Mouse (Mus musculus): ENCODE measurements around the gene Ncoa5. TPM values are rescaled to one million over a fixed set of nuclear protein-coding genes. Genes with fewer than 3 reads are reported as not detected.

Ncoa5 gene
- polyA plus RNA-seq, 1 experiment = 33.0 TPM

DNA sequence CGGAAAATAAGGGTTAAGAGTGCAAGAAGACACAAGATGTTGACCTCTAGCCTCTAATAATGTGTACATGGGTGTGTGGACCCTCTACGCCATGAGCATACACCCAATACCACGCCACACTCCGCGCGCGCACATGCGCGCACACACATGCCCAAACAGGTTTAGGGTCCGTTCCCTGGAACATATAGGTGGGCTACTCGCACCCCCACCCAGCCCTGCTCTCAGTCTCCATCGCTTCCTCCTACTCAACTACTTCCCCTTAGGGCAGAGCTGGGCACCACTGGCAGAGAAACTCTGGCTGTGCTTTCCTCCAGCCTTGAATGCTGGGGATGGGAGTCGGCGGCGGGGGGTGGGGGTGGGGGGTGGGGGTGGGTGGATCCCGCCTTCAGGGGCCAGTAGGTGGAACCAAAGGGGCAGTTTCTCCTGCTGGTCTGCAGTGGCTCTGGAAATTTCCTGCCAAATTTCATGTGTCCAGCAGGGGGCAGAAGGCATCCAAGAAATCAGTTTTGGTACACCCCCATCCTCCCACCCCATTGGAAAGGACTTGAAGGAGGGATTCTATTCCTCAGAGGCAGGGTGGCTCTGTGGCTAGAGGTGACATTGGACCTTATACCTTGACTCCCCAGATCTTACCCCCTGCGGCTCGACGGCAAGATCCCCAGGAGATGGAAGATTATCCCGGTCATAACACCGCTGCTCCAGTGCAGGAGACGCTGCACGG, 35.6 kb upstream of the Ncoa5 start:
- Histone ChIP-seq H3K4me3 (ENCODE audit: insufficient read depth, low read length) (no peak overlapping the region), H3K27ac (ENCODE audit: insufficient read depth, low read depth, low read length) (no peak overlapping the region), H3K4me1 (ENCODE audit: control insufficient read depth, insufficient read depth, low read length) (peaks cover 2% of the 10 kb centered on the region; the same call in 1 of the 2 replicates)
- peak; percentile 92 for TF ChIP-seq CTCF (IDR thresholded peaks at IDR 0.05; ENCODE audit: low read depth, low read length)
- no peak for TF ChIP-seq POLR2A (IDR thresholded peaks at IDR 0.05; ENCODE audit: borderline replicate concordance, low read depth, low read length)

DNA sequence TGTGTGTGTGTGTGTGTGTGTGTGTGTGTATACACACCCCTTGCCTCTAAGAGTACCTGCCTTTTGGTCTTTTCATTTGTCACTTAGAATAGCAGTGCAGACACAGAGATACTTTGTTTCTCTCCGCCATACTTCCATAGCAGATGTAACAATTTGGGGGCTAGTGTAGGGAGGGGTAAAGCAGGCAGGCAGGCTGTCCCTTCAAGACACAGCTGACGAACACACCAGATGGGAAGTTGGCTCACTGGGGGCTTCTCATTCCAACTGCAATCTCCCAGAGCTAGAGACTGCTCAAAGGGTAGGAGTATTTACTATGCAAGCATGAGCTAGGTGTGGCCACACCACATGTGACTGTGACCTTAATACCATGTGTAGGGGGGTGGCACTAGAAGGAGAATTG, 34.1 kb upstream of the Ncoa5 start:
- Histone ChIP-seq H3K4me3 (ENCODE audit: insufficient read depth, low read length) (no peak overlapping the region), H3K27ac (ENCODE audit: insufficient read depth, low read depth, low read length) (no peak overlapping the region), H3K4me1 (ENCODE audit: control insufficient read depth, insufficient read depth, low read length) (peaks cover 2% of the 10 kb centered on the region; the same call in 1 of the 2 replicates)
- TF ChIP-seq POLR2A (IDR thresholded peaks at IDR 0.05; ENCODE audit: borderline replicate concordance, low read depth, low read length) = no peak
- TF ChIP-seq CTCF (IDR thresholded peaks at IDR 0.05; ENCODE audit: low read depth, low read length) = no peak

DNA sequence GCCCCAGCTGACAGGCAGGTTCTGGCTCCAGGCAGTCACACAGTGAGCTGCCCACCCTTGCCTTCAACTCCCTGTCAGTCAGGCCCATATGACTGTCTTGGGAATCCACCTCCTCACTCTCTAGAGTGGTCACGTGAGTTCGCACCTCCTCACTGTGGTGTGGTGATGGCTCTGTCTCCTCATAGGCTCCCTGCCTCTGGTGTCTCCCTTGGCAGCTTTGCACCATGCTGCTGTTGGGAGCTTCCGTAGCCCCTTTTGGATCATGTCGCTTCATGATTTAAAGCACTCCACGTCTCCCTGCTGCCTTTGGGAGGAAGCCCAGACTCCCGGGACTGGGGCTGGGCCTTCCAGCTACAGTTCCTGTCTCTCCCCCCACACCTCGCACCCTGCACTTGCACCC, 29.8 kb upstream of the Ncoa5 start:
- no peak overlapping the region for H3K27ac ChIP-seq (ENCODE audit: insufficient read depth, low read depth, low read length)
- H3K4me3 ChIP-seq (ENCODE audit: insufficient read depth, low read length) = no peak overlapping the region
- peaks cover 30% of the 10 kb centered on the region for H3K4me1 ChIP-seq (ENCODE audit: control insufficient read depth, insufficient read depth, low read length)
- TF ChIP-seq CTCF (IDR thresholded peaks at IDR 0.05; ENCODE audit: low read depth, low read length) = no peak
- no peak for TF ChIP-seq POLR2A (IDR thresholded peaks at IDR 0.05; ENCODE audit: borderline replicate concordance, low read depth, low read length)

DNA sequence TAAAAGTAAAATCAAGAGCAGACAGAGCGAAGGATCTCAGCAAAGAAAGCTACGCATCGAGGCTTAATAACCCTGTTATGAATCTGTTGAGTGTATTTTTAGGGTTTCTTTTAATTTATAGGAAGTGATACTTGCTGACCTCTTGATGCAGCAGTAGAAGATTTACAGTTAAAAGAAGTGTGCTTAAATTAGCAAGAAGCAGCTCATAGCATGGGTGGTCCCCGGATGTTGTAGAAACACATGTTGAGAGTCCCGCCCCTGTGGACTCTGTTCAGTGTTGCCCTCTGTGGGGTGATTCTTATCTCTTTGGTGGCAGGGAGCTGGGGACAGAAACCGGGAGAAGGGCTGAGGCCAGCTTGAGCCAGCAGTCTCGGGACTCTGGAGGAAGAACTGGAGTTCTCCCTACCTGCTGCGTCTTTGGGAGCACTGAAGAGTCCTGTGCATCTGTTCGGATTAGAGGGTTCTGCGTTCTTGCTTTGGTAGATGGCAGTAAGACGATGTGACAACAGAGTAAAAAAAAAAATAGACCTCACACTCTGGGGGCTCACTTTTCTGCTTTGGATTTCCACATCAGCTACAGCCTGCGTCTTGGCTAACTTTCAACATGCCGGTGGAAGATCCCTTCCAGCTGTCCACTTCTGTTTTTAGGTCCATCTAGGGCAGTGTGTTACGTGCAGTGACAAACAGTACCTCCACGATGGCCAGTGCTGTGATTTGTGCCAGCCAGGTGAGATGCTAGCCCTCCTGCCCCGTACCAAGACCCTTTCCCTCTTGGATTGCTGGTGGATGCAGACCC, 27.2 kb upstream of the Ncoa5 start:
- Histone ChIP-seq H3K4me1 (ENCODE audit: control insufficient read depth, insufficient read depth, low read length) (peaks cover 33% of the 10 kb centered on the region), H3K4me3 (ENCODE audit: insufficient read depth, low read length) (peak overlapping the region; percentile 29), H3K27ac (ENCODE audit: insufficient read depth, low read depth, low read length) (peak overlapping the region; percentile 93)
- TF ChIP-seq POLR2A (IDR thresholded peaks at IDR 0.05; ENCODE audit: borderline replicate concordance, low read depth, low read length) = no peak
- TF ChIP-seq CTCF (IDR thresholded peaks at IDR 0.05; ENCODE audit: low read depth, low read length) = no peak

DNA sequence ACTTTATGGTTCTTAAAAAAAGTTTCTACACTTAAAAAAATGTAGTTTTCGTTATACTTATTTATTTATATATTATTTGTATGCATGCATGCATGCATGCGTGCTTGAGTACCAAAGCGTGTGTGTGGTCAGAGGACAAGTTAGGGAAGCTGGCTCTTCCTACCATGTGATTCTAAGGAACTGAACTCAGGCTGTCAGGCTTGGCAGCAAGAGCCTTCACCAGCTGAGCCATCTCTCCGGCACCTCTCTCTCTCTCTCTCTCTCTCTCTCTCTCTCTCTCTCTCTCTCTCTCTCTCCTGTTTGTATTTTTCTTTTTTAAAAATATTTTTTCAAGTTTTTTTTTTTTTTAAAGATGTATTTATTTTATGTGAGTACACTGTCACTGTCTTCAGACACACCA, 25.3 kb upstream of the Ncoa5 start:
- no peak overlapping the region for H3K4me3 ChIP-seq (ENCODE audit: insufficient read depth, low read length)
- no peak for TF ChIP-seq CTCF (IDR thresholded peaks at IDR 0.05; ENCODE audit: low read depth, low read length)
- TF ChIP-seq POLR2A (IDR thresholded peaks at IDR 0.05; ENCODE audit: borderline replicate concordance, low read depth, low read length) = no peak
- no peak overlapping the region for H3K27ac ChIP-seq (ENCODE audit: insufficient read depth, low read depth, low read length)
- peaks cover 42% of the 10 kb centered on the region for H3K4me1 ChIP-seq (ENCODE audit: control insufficient read depth, insufficient read depth, low read length)

DNA sequence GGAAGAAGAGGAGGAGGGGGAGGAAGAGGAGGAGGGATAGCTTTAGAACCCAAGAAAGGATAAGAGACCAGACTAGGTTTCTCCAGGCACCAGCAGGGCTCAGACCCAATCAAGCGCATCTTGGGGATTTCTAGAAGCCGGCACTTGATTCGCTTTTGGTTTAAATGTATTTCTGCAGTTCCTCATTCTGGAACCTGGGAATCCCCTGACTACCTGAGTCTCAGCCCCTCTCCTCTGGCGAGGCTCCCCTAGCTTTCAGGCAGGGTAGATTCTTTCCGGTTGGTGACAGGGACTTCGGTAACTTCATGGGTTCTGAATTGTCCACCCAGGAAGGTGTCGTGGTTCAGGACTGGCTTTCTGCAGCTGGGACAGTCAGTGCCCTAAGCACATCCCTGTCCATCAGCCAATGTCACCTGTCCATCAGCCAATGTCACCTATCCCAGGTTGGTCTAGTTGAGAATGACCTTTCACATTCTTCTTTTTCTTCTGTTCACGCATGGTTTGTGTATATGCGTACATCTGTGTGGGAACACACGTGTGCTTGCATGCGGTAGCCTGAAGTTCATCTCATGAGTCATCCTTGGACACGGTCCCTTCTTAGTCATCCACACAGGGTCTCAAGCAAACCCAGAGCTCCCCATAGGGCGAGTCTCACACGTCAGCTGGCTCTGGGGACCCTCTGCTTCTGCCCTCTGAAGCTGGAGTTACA, 21.9 kb upstream of the Ncoa5 start:
- H3K4me3 ChIP-seq (ENCODE audit: insufficient read depth, low read length) = peak overlapping the region; percentile 61
- H3K27ac ChIP-seq (ENCODE audit: insufficient read depth, low read depth, low read length) = no peak overlapping the region
- peaks cover 38% of the 10 kb centered on the region for H3K4me1 ChIP-seq (ENCODE audit: control insufficient read depth, insufficient read depth, low read length)
- no peak for TF ChIP-seq POLR2A (IDR thresholded peaks at IDR 0.05; ENCODE audit: borderline replicate concordance, low read depth, low read length)
- no peak for TF ChIP-seq CTCF (IDR thresholded peaks at IDR 0.05; ENCODE audit: low read depth, low read length)

DNA sequence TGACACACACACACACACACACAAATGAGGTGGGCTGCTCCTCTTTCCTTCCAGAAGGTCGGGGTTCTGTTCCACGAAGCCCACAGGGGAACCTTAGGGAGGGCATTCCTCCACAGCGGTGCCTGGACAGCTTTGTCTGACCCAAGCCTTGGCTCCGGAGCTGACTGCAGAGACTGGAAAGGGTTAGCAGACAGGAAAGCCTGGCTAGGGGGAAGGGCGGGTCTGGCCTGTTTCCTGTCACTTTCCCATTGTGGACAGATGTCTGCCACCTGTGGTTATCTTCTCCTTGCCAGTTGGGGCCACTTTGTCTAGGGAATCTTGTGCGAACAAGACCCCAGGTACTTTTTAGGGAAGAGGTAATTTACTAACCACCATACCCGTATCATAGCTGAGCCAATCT, 21.2 kb upstream of the Ncoa5 start:
- Histone ChIP-seq H3K27ac (ENCODE audit: insufficient read depth, low read depth, low read length) (0 out of 2 replicates have a peak overlapping the region, but pooled peaks have one; percentile 27), H3K4me3 (ENCODE audit: insufficient read depth, low read length) (peak overlapping the region; percentile 61), H3K4me1 (ENCODE audit: control insufficient read depth, insufficient read depth, low read length) (peaks cover 32% of the 10 kb centered on the region)
- no peak for TF ChIP-seq POLR2A (IDR thresholded peaks at IDR 0.05; ENCODE audit: borderline replicate concordance, low read depth, low read length)
- TF ChIP-seq CTCF (IDR thresholded peaks at IDR 0.05; ENCODE audit: low read depth, low read length) = no peak

DNA sequence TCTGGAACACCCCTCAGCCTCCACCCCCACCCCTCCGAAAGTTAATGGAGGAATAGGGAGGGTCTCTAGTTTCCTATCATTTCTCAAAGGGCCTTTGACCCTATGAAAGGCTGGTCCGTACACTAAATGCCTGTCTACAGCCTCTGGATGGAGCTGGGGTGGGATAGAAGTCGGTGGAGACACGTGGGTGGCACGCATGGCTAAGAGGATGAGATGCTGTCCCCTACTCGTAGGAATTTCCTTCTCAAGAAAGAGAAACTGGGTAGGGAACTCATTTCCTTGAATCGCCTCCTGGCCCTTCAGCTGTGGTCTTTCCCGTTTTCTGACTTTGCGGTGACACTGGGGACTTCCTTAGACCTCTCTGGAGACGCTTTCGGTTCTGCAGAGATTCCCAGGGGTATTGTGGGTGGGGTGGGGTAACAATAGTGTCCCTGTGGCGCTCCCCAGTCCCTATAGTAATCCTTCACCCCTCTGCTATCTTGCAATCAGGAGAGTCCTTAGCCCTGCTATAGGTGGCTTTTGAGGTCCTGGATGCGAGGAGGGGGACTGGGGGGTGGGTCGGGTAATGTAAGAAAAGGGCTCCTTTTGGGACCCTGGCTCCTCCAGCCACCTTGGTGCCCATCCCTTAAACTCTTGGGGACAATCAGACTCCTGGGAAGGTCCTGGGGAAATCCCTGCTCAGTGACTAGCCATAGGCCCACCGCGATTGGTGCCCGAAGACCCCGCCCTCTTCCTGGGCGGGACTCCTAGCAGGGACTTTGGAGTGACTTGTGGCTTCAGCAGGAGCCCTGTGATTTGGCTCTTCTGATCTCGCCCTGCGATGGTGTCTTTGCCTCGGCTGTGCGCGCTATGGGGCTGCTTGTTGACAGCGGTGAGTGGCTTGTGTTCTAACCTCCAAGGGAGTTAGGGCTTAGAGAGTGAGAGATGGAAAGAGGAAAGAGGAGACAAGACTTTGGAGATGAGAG, 20.5 kb upstream of the Ncoa5 start, which contains the start of gene Cd40:
Gene Cd40, plus strand, starts transcription at position 740 of the 965 bp plus-strand sequence.
- H3K4me1 ChIP-seq (ENCODE audit: control insufficient read depth, insufficient read depth, low read length) = peaks cover 24% of the 10 kb centered on the region
- peak within 1 kb of the TSS; percentile 43 for H3K27ac ChIP-seq (ENCODE audit: insufficient read depth, low read depth, low read length)
- TF ChIP-seq POLR2A (IDR thresholded peaks at IDR 0.05; ENCODE audit: borderline replicate concordance, low read depth, low read length) (no peak), CTCF (IDR thresholded peaks at IDR 0.05; ENCODE audit: low read depth, low read length) (no peak)

DNA sequence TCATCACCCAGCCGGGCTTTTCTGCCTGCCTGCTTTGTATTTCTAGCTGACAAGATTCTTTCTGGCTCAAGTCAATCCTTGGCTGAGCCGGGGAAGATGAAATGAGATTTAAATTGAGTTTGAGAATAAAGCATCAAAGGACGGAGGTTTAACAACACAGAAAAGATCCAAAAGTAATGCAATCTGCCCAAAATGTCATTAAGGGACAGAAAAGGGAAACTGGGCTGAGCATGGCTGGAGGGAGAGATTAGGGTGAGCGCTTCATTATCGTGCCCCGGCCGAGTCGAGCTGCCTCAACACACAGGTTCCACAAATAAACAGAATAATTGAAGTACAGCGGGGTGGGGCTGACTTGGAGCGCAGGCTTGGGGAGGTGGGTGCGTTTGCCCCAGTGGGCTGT, 16.9 kb upstream of the Ncoa5 start:
- Histone ChIP-seq H3K4me3 (ENCODE audit: insufficient read depth, low read length) (no peak overlapping the region), H3K27ac (ENCODE audit: insufficient read depth, low read depth, low read length) (no peak overlapping the region), H3K4me1 (ENCODE audit: control insufficient read depth, insufficient read depth, low read length) (peaks cover 13% of the 10 kb centered on the region)
- TF ChIP-seq POLR2A (IDR thresholded peaks at IDR 0.05; ENCODE audit: borderline replicate concordance, low read depth, low read length) (no peak), CTCF (IDR thresholded peaks at IDR 0.05; ENCODE audit: low read depth, low read length) (no peak)

More for the DNA sequence above, 20.5 kb upstream of the Ncoa5 start, which contains the start of gene Cd40:
- H3K4me3 ChIP-seq (ENCODE audit: insufficient read depth, low read length) = peak within 1 kb of the TSS; percentile 61
